Mouse (Mus musculus): ENCODE measurements around the gene Ykt6. TPM values are rescaled to one million over a fixed set of nuclear protein-coding genes. Genes with fewer than 3 reads are reported as not detected.
"Not testable (repeated sequence)": the region's sequence is repeated elsewhere in the genome, so short reads cannot be mapped to it uniquely, and the experiment has no call there.

The Ykt6 gene
- total RNA-seq (2015) (18.2 and 21.0 TPM in 2 replicates), total RNA-seq (2017) (41.8 and 54.2 TPM in 2 replicates)

GRCm38 (mm10) chr11:5955546-5956276 lies at the start of gene Ykt6:
TSS of gene Ykt6 (plus strand) at chr11:5955693.
- ATAC-seq (ENCODE audit: poor library complexity, severe bottlenecking) = peak; percentile 94

- ATAC-seq (ENCODE audit: poor library complexity, severe bottlenecking) = no peak
Measured at GRCm38 (mm10) chr11:5905778-5906518, 49.5 kb upstream of the Ykt6 start.

GRCm38 (mm10) chr11:5907096-5907495 lies 48.4 kb upstream of the Ykt6 start:
- ATAC-seq (ENCODE audit: poor library complexity, severe bottlenecking) = no peak

GRCm38 (mm10) chr11:5908642-5909041 lies 46.9 kb upstream of the Ykt6 start:
- no peak for ATAC-seq (ENCODE audit: poor library complexity, severe bottlenecking)

- ATAC-seq (ENCODE audit: poor library complexity, severe bottlenecking) = peak; percentile 68
Measured at GRCm38 (mm10) chr11:5912635-5913034, 42.9 kb upstream of the Ykt6 start.

GRCm38 (mm10) chr11:5913256-5913655 lies 42.2 kb upstream of the Ykt6 start:
- ATAC-seq (ENCODE audit: poor library complexity, severe bottlenecking) = no peak

- ATAC-seq (ENCODE audit: poor library complexity, severe bottlenecking) = no peak
Measured at GRCm38 (mm10) chr11:5913936-5914335, 41.6 kb upstream of the Ykt6 start.

GRCm38 (mm10) chr11:5914940-5915339 lies 40.6 kb upstream of the Ykt6 start:
- ATAC-seq (ENCODE audit: poor library complexity, severe bottlenecking) = no peak

GRCm38 (mm10) chr11:5915429-5916177 lies 39.9 kb upstream of the Ykt6 start:
- no peak for ATAC-seq (ENCODE audit: poor library complexity, severe bottlenecking)

- ATAC-seq (ENCODE audit: poor library complexity, severe bottlenecking) = no peak
Measured at GRCm38 (mm10) chr11:5916178-5916548, 39.3 kb upstream of the Ykt6 start.

- no peak for ATAC-seq (ENCODE audit: poor library complexity, severe bottlenecking)
Measured at GRCm38 (mm10) chr11:5918111-5918510, 37.4 kb upstream of the Ykt6 start.

- no peak for ATAC-seq (ENCODE audit: poor library complexity, severe bottlenecking)
Measured at GRCm38 (mm10) chr11:5919606-5920005, 35.9 kb upstream of the Ykt6 start.

GRCm38 (mm10) chr11:5920323-5920960 lies 35.1 kb upstream of the Ykt6 start:
- ATAC-seq (ENCODE audit: poor library complexity, severe bottlenecking) = no peak

- no peak for ATAC-seq (ENCODE audit: poor library complexity, severe bottlenecking)
Measured at GRCm38 (mm10) chr11:5924699-5925098, 30.8 kb upstream of the Ykt6 start.

- ATAC-seq (ENCODE audit: poor library complexity, severe bottlenecking) = no peak
Measured at GRCm38 (mm10) chr11:5926696-5927220, 28.7 kb upstream of the Ykt6 start.

- no peak for ATAC-seq (ENCODE audit: poor library complexity, severe bottlenecking)
Measured at GRCm38 (mm10) chr11:5930578-5930977, 24.9 kb upstream of the Ykt6 start.

- ATAC-seq (ENCODE audit: poor library complexity, severe bottlenecking) = not testable (repeated sequence)
Measured at GRCm38 (mm10) chr11:5931947-5932346, 23.5 kb upstream of the Ykt6 start.

- ATAC-seq (ENCODE audit: poor library complexity, severe bottlenecking) = not testable (repeated sequence)
Measured at GRCm38 (mm10) chr11:5934531-5934930, 21.0 kb upstream of the Ykt6 start.

- no peak for ATAC-seq (ENCODE audit: poor library complexity, severe bottlenecking)
Measured at GRCm38 (mm10) chr11:5942966-5943365, 12.5 kb upstream of the Ykt6 start.

- no peak for ATAC-seq (ENCODE audit: poor library complexity, severe bottlenecking)
Measured at GRCm38 (mm10) chr11:5945096-5945495, 10.4 kb upstream of the Ykt6 start.

GRCm38 (mm10) chr11:5947796-5948195 lies 7.7 kb upstream of the Ykt6 start:
- no peak for ATAC-seq (ENCODE audit: poor library complexity, severe bottlenecking)

Measured in megakaryocyte, adult 5-6 weeks (primary cell).